Mouse (Mus musculus) embryonic facial prominence, embryonic 12.5 days (tissue): ENCODE measurements around the gene Xpo4. TPM values are rescaled to one million over a fixed set of nuclear protein-coding genes. Genes with fewer than 3 reads are reported as not detected.
"Not testable (repeated sequence)": the region's sequence is repeated elsewhere in the genome, so short reads cannot be mapped to it uniquely, and the experiment has no call there.

Experiments used
- ATAC-seq: fragments of 200-750 bp; cut with Nextera tagmentation; 2 replicates; pipeline ENCODE4 v1.8.0; 2017; ENCODE audit not compliant: insufficient number of reproducible peaks, insufficient read depth, low FRiP score, low TSS enrichment
- H3K27ac ChIP-seq: fragments of 300-500 bp; sonication (generic); 2 replicates; pipeline ENCODE4 v1.5.1; 2016; ENCODE audit warnings: mild to moderate bottlenecking
- H3K27me3 ChIP-seq: fragments of 300-500 bp; sonication (generic); 2 replicates; pipeline ENCODE4 v1.6.1; 2016; ENCODE audit warnings: mild to moderate bottlenecking, moderate library complexity
- H3K36me3 ChIP-seq: fragments of 300-500 bp; sonication (generic); 2 replicates; pipeline ENCODE4 v1.6.1; 2016; ENCODE audit warnings: mild to moderate bottlenecking
- H3K4me1 ChIP-seq: fragments of 300-500 bp; sonication (generic); 2 replicates; pipeline ENCODE4 v1.6.1; 2016
- H3K4me2 ChIP-seq: fragments of 300-500 bp; sonication (generic); replicated peaks from 2 replicates; pipeline ENCODE4 v1.6.1; 2016; ENCODE audit warnings: mild to moderate bottlenecking, moderate library complexity
- H3K4me3 ChIP-seq: fragments of 300-500 bp; sonication (generic); 2 replicates; pipeline ENCODE4 v1.5.1; 2016; ENCODE audit warnings: mild to moderate bottlenecking
- H3K9ac ChIP-seq: fragments of 300-500 bp; sonication (generic); 2 replicates; pipeline ENCODE4 v1.6.1; 2016; ENCODE audit warnings: mild to moderate bottlenecking, moderate library complexity
- H3K9me3 ChIP-seq: fragments of 300-500 bp; sonication (generic); 2 replicates; pipeline ENCODE4 v1.6.1; 2016; ENCODE audit warnings: mild to moderate bottlenecking, moderate library complexity
- WGBS: fragments of 180-500 bp; shearing (Covaris S2); methylation state at CpG from one replicate; pipeline ENCODE4 v1.1.7; 2016; 5-methylcytosine and 5-hydroxymethylcytosine counted together
- polyA plus RNA-seq: library from polyadenylated mRNA; unstranded; fragments of >200 nt; fragmentation: Nextera tagmentation; extraction: Ambion mirVana; gene quantifications from 2 replicates; pipeline ENCODE4 v1.2.1, GENCODE M21; 2016

Gene Xpo4
- polyA plus RNA-seq, 1 experiment from 2014 or later, result 31.6 TPM

DNA sequence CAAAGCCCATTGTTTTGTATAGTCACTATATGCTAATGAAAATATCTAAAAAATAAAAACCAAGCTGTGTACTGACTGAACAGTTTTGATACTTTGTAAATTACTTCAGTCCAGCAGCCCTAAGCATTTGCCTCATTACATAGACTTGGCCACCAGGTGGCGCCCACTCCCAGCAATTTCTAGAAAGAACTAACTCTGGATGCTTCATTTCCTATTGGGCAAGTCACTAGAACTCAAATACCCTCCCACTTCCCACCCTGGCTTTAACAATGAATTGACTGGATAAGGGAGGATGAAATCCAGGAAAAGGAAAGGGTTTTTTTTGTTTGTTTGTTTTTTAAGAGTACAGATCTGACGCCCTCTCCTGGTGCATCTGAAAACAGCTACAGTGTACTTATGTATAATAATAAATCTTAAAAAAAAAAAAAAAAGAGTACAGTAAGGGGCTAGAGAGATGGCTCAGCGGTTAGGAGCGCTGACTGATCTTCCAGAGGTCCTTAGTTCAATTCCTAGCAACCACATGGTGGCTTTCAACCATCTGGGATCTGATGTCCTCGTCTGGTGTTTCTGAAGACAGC is 14.8 kb upstream of the Xpo4 start:
- H3K36me3 ChIP-seq, result no peaks in the 10 kb centered on the region

DNA sequence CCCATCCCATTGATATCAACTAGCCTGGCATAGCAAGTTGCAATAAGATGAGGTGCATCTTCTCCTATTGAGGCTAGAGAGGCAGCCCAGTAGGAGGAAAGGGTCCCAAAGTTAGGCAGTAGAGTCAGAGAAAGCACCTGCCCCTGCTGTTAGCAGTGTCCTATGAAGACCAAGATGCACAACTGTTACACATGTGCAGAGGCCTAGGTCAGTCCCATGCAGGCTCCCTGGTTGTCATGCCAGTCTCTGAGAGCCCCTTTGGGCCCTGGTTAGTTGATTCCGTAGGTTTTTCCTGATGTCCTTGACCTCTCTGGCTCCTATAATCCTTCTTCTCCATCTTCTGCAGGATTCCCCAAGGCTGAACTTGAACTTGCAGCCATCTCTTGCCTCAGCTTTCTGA is 14.3 kb upstream of the Xpo4 start:
- Histone ChIP-seq H3K27ac (no peak overlapping the region), H3K4me1 (no peaks in the 10 kb centered on the region), H3K4me3 (no peak overlapping the region), H3K4me2 (no peak overlapping the region), H3K27me3 (no peaks in the 10 kb centered on the region), H3K36me3 (no peaks in the 10 kb centered on the region), H3K9ac (no peak overlapping the region), H3K9me3 (no peaks in the 10 kb centered on the region)
- ATAC-seq, result no peak
- WGBS, result 43% methylated on average over 1 of the region's 1 CpGs

More for the DNA sequence above, 14.8 kb upstream of the Xpo4 start:
- Histone ChIP-seq H3K9me3 (no peaks in the 10 kb centered on the region), H3K27ac (no peak overlapping the region), H3K4me3 (no peak overlapping the region), H3K27me3 (no peaks in the 10 kb centered on the region), H3K4me1 (no peaks in the 10 kb centered on the region), H3K4me2 (no peak overlapping the region), H3K9ac (no peak overlapping the region)
- 0 out of 2 replicates have a peak, but pooled peaks have one; percentile 47 for ATAC-seq
- WGBS, result 48% methylated on average over 5 of the region's 5 CpGs

DNA sequence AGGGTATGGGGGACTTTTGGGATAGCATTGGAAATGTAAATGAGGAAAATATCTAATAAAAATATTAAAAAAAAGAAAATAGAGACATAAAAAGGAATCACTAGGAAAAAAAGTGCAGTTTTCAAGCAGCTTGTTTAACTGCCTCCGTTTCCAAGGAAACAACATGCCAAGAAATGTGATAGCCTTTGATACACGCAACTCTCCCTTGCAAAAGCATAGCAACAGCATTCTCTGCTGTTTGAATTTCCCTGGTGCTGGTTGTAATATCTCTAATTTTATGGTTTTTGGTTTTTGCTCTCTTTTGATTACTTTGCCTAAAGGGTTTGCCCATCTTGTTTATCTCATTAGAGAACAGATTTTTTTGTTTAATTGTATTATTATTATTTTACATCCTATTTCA is 10.3 kb upstream of the Xpo4 start:
- 40% methylated on average over 2 of the region's 2 CpGs for WGBS
- ATAC-seq, result no peak

DNA sequence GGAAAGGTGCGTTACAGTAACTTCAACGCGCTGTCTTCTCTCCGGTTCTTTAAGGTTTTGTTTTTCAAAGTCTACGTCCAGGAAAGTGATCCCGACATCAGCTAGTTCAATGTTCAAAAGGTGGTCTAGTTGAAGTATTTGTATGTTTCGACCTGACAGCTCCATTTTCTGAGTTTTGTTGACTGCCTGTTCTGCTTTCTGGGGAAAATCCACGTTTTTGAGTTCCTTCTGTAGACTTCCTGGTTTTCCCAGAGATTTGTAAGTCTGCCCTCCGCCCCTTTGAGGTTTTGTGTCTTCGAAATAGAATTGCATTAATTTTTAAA is 359 bp upstream of the Xpo4 start:
- WGBS, result 13% methylated on average over 10 of the region's 10 CpGs

More for the DNA sequence above, 10.3 kb upstream of the Xpo4 start:
- Histone ChIP-seq H3K4me1 (no peaks in the 10 kb centered on the region), H3K9me3 (no peaks in the 10 kb centered on the region), H3K4me2 (no peak overlapping the region), H3K27ac (no peak overlapping the region), H3K36me3 (no peaks in the 10 kb centered on the region), H3K4me3 (no peak overlapping the region), H3K27me3 (no peaks in the 10 kb centered on the region), H3K9ac (no peak overlapping the region)

DNA sequence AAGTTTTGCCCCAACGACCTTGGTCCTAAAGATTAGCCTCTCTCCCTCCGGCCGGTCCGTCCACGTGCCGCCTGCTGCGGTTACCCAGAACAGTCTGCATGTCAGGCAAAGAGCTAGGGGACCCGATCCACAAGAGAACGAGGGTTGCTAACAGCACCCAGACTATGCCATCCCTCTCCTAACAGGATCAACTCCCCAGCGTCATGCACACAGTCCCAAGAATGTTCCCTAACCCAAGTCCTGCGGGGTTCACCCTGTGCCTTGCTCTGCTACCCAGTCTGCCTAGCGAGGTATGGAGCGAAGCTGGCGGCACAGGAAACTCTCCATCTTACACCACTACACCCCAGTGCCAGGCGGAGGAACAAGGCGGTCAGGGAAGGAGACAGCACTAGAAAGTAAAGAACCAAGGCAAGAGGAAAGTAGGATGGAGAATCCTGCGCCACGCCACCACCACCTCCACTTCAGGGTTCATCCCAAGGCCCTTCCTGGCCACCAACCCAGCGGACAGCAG is 864 bp downstream of the Xpo4 start:
- H3K36me3 ChIP-seq, result no peaks in the 10 kb centered on the region
- H3K9me3 ChIP-seq, result no peaks in the 10 kb centered on the region
- H3K4me2 ChIP-seq, result peak overlapping the region; percentile 86
- peak overlapping the region; percentile 91 for H3K4me3 ChIP-seq
- WGBS, result under 1% methylated on average over 19 of the region's 19 CpGs
- peak overlapping the region; percentile 80 for H3K9ac ChIP-seq
- peak overlapping the region; percentile 98 for H3K27ac ChIP-seq
- ATAC-seq, result peak; percentile 72; the same call in 1 of the 2 replicates
- H3K4me1 ChIP-seq, result peaks cover 4% of the 10 kb centered on the region
- no peaks in the 10 kb centered on the region for H3K27me3 ChIP-seq

More for the DNA sequence above, 359 bp upstream of the Xpo4 start:
- no peaks in the 10 kb centered on the region for H3K27me3 ChIP-seq
- no peak for ATAC-seq
- H3K9ac ChIP-seq, result peak overlapping the region; percentile 80
- H3K4me3 ChIP-seq, result peak overlapping the region; percentile 91
- H3K4me1 ChIP-seq, result peaks cover 4% of the 10 kb centered on the region
- no peaks in the 10 kb centered on the region for H3K36me3 ChIP-seq
- peak overlapping the region; percentile 98 for H3K27ac ChIP-seq
- peak overlapping the region; percentile 86 for H3K4me2 ChIP-seq
- no peaks in the 10 kb centered on the region for H3K9me3 ChIP-seq

DNA sequence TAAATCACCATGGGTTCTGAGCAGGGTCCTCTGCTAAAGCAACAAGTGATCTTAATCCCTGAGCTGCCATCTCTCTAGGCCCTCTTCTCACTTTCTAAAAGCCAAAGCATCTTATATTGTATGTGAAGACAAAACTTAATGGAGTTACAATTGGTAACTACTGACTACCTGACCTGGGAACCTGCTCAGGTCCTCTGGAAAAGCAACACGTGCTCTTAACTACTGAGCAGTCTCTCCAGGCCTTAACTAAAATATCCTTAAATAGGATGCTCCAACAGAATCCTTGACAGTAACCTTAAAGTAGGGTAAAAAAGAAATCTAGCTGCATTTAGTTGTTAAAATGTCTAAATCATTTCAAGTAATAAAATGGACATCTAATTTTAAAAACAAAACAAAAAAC is 1.6 kb downstream of the Xpo4 start:
- peak overlapping the region; percentile 80; the same call in 1 of the 2 replicates for H3K9ac ChIP-seq
- H3K4me3 ChIP-seq, result peak overlapping the region; percentile 91

DNA sequence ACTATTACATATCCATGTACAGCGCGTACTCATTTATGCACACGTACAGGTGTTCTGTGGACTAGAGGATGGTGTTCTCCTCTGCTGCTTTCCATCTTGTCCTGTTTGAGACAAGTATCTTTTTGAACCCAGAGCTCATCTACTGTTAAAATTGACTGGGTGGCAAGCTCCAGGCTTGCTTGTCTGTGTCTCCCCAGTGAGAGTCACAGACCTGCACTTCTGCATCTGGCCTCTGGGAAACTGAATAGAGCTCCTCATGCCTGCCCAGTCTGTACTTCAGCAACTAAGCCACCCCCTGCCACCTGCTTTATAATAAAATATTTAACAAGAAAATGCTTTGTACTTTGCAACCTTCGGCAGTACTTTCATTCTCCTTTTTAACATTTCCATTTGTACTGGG is 6.9 kb downstream of the Xpo4 start:
- no peaks in the 10 kb centered on the region for H3K9me3 ChIP-seq
- no peak overlapping the region for H3K4me2 ChIP-seq
- H3K27ac ChIP-seq, result no peak overlapping the region
- no peak for ATAC-seq
- H3K4me3 ChIP-seq, result no peak overlapping the region
- H3K27me3 ChIP-seq, result no peaks in the 10 kb centered on the region
- H3K36me3 ChIP-seq, result no peaks in the 10 kb centered on the region
- WGBS, result 98% methylated on average over 4 of the region's 4 CpGs
- no peaks in the 10 kb centered on the region for H3K4me1 ChIP-seq
- no peak overlapping the region for H3K9ac ChIP-seq

More for the DNA sequence above, 1.6 kb downstream of the Xpo4 start:
- Histone ChIP-seq H3K36me3 (no peaks in the 10 kb centered on the region), H3K4me2 (peak overlapping the region; percentile 86), H3K27ac (no peak overlapping the region), H3K4me1 (peaks cover 4% of the 10 kb centered on the region), H3K9me3 (no peaks in the 10 kb centered on the region), H3K27me3 (no peaks in the 10 kb centered on the region)
- 32% methylated on average over 1 of the region's 1 CpGs for WGBS
- ATAC-seq, result no peak

DNA sequence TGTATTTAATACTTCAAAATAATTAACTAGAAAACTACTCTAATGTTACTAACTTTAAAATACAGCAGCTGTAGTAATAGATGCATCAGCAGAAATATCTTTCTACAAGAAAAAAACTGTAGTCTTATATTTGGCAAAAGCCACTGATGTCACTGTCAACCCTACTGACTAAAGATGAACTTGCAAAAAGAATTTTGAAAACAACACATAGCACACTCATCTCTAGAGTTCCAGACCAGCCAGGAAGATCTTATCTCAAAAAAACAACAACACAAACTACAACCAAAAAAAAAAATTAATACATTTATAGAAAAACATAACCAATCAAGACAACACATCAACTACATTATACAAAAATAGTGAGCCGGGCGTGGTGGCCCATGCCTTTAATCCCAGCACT is 7.7 kb downstream of the Xpo4 start:
- H3K4me2 ChIP-seq, result no peak overlapping the region
- no peaks in the 10 kb centered on the region for H3K9me3 ChIP-seq
- 92% methylated on average over 2 of the region's 2 CpGs for WGBS
- no peak overlapping the region for H3K9ac ChIP-seq
- no peak overlapping the region for H3K4me3 ChIP-seq
- no peaks in the 10 kb centered on the region for H3K36me3 ChIP-seq
- no peaks in the 10 kb centered on the region for H3K4me1 ChIP-seq
- H3K27me3 ChIP-seq, result no peaks in the 10 kb centered on the region
- ATAC-seq, result no peak
- no peak overlapping the region for H3K27ac ChIP-seq

DNA sequence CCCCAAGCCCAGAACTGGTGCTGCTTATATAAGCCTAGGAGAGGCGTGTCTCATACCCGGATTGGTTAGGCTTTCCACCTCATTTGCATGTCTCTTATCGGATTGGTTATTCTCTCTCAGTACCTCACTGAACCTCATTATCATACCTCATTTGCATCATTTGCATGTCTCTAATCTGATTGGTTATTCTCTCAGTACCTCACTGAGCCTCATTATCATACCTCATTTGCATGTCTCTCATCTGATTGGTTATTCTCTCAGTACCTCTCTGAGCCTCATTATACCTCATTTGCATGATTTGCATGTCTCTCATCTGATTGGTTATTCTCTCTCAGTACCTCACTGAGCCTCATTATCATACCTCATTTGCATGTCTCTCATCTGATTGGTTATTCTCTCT is 8.7 kb downstream of the Xpo4 start:
- H3K4me3 ChIP-seq, H3K27me3 ChIP-seq, H3K9me3 ChIP-seq, H3K9ac ChIP-seq, H3K36me3 ChIP-seq, H3K4me2 ChIP-seq, H3K4me1 ChIP-seq, H3K27ac ChIP-seq, ATAC-seq: not testable (repeated sequence)
- 95% methylated on average over 3 of the region's 3 CpGs for WGBS

DNA sequence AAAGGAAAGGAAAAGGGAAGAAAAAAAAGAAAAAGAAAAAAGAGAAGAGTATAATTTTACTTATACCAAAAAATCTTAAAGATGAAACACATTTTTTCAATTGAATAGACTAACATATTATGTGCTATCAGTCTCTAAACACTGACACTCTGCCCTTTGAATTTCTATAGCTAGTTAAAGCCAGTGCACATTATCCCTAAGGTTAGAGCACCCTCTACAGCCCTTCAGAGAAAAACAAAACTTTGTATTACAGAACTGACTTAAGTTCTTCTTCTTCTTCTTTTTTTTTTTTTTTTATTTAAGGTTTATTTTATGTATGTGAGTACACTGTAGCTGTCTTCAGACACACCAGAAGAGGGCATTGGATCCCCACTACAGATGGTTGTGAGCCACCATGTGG is 15.7 kb downstream of the Xpo4 start:
- Histone ChIP-seq H3K9ac (no peak overlapping the region), H3K4me2 (no peak overlapping the region), H3K9me3 (no peaks in the 10 kb centered on the region), H3K4me3 (no peak overlapping the region), H3K36me3 (no peaks in the 10 kb centered on the region), H3K27ac (no peak overlapping the region), H3K27me3 (no peaks in the 10 kb centered on the region), H3K4me1 (0 out of 2 replicates have a peak, but pooled peaks cover 4% of the 10 kb centered on the region)
- ATAC-seq, result no peak

DNA sequence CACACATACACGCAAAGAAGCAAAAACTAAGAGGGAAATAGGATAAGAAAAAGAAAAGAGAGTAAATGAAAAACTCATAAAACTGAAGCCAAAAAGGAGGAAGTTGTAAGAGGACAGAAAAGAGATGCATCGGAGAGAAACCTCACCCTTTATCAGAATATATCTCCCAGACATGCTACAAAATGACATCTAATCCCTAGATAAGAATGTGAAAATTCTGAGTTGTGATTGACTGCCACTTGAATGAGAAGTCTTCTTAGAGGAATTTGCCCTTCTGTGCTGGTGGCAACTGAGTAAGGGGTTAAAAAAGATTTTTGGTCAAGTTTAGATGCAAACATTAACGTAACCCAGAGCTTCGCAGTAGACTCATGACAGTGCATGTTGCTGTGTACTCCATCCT is 19.1 kb downstream of the Xpo4 start:
- Histone ChIP-seq H3K27me3 (no peaks in the 10 kb centered on the region), H3K36me3 (0 out of 2 replicates have a peak, but pooled peaks cover 6% of the 10 kb centered on the region), H3K27ac (no peak overlapping the region), H3K9ac (no peak overlapping the region), H3K4me3 (no peak overlapping the region), H3K4me1 (0 out of 2 replicates have a peak, but pooled peaks cover 4% of the 10 kb centered on the region), H3K9me3 (no peaks in the 10 kb centered on the region), H3K4me2 (no peak overlapping the region)
- ATAC-seq, result no peak
- 67% methylated on average over 4 of the region's 4 CpGs for WGBS

DNA sequence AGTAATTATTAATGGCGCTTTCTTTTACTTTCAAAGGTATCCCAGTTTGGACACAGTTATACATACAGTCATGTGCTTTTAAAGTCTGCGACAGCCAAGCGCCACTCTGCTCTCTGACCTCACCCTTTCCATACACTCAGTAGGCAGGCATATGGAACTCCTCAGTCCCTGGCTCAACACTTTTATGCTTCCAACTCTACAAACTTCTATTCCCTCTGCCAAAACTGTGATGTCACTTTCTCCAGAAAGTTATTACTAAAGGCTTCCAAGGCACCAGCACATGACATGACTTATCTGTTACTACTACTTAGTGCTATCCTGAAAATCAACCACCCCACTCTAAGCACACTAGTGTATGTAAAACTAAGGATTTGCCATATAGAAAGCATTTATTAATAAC is 26.1 kb downstream of the Xpo4 start:
- Histone ChIP-seq H3K27ac (no peak overlapping the region), H3K4me2 (no peak overlapping the region), H3K4me3 (no peak overlapping the region), H3K9ac (no peak overlapping the region), H3K36me3 (0 out of 2 replicates have a peak, but pooled peaks cover 6% of the 10 kb centered on the region), H3K27me3 (no peaks in the 10 kb centered on the region), H3K9me3 (no peaks in the 10 kb centered on the region), H3K4me1 (no peaks in the 10 kb centered on the region)
- 92% methylated on average over 3 of the region's 3 CpGs for WGBS
- ATAC-seq, result no peak
